Mouse (Mus musculus) liver, embryonic 14.5 days (tissue): ENCODE data around the gene Selenop.

ENCODE experiments used
- CTCF ChIP-seq: IDR thresholded peaks from 2 replicates; pipeline ENCODE4 v1.5.1; 2016; ENCODE audit warnings: antibody characterized with exemption, low read depth, control low read depth
- EP300 ChIP-seq: IDR thresholded peaks from 2 replicates; pipeline ENCODE4 v1.6.1; 2016; ENCODE audit warnings: antibody characterized with exemption, low read depth

GRCm38 (mm10) chr15:3226573-3226972 lies 41.8 kb upstream of the Selenop start:
- TF ChIP-seq CTCF = no peak
- no peak for TF ChIP-seq EP300
